Mouse (Mus musculus) kidney, postnatal 0 days (tissue): ENCODE results near the gene Sorcs2. TPM values are rescaled to one million over a fixed set of nuclear protein-coding genes. Genes with fewer than 3 reads are reported as not detected.

Source experiments
- ATAC-seq: fragments of 200-750 bp; cut with Nextera tagmentation; replicated peaks from 2 replicates; pipeline ENCODE4 v1.8.0; 2017; ENCODE audit warnings: low read depth, moderate number of reproducible peaks, moderate TSS enrichment, moderate library complexity; ENCODE audit not compliant: low FRiP score
- DNase-seq: peaks from one replicate; pipeline ENCODE4 v3.0.0-alpha.2; 2016; ENCODE audit warnings: low spot score
- H3K27ac ChIP-seq: fragments of 300-500 bp; sonication (generic); 2 replicates; pipeline ENCODE4 v1.5.1; 2014; ENCODE audit warnings: mild to moderate bottlenecking
- H3K27me3 ChIP-seq: fragments of 300-500 bp; sonication (generic); 2 replicates; pipeline ENCODE4 v1.6.1; 2014; ENCODE audit warnings: low read length, mixed read lengths; ENCODE audit not compliant: insufficient read depth
- H3K36me3 ChIP-seq: fragments of 300-500 bp; sonication (generic); 2 replicates; pipeline ENCODE4 v1.6.1; 2014; ENCODE audit warnings: low read length, mixed read lengths; ENCODE audit not compliant: insufficient read depth
- H3K4me1 ChIP-seq: fragments of 300-500 bp; sonication (generic); replicated peaks from 2 replicates; pipeline ENCODE4 v1.6.1; 2014; ENCODE audit warnings: antibody characterized with exemption, low read length, mixed read lengths; ENCODE audit not compliant: insufficient read depth
- H3K4me2 ChIP-seq: fragments of 300-500 bp; sonication (generic); 2 replicates; pipeline ENCODE4 v1.6.1; 2014; ENCODE audit warnings: mild to moderate bottlenecking, low read length, moderate library complexity, mixed read lengths
- H3K4me3 ChIP-seq: fragments of 300-500 bp; sonication (generic); replicated peaks from 2 replicates; pipeline ENCODE4 v1.5.1; 2014; ENCODE audit warnings: low read depth, low read length
- H3K9ac ChIP-seq: fragments of 300-500 bp; sonication (generic); 2 replicates; pipeline ENCODE4 v1.6.1; 2014; ENCODE audit warnings: low read depth, low read length
- H3K9me3 ChIP-seq: fragments of 300-500 bp; sonication (generic); replicated peaks from 2 replicates; pipeline ENCODE4 v1.6.1; 2016; ENCODE audit warnings: low read length, inconsistent platforms, mixed read lengths
- CTCF ChIP-seq: IDR thresholded peaks from 2 replicates; pipeline ENCODE4 v1.5.1; 2016; ENCODE audit warnings: antibody characterized with exemption, low read depth, mild to moderate bottlenecking, moderate library complexity
- WGBS: fragments of 180-500 bp; shearing (Covaris S2); extraction: QIAGEN DNeasy Blood & Tissue Kit; methylation state at CpG from one replicate; pipeline ENCODE4 v1.1.7; 2014; 5-methylcytosine and 5-hydroxymethylcytosine counted together
- polyA plus RNA-seq: library from polyadenylated mRNA; unstranded; fragments of >200 nt; fragmentation: Nextera tagmentation; extraction: Ambion mirVana; gene quantifications from 2 replicates; pipeline ENCODE4 v1.2.1, GENCODE M21; 2015

Sorcs2 gene
- polyA plus RNA-seq, 1 experiment from 2014 or later: 5.1 TPM

GRCm38 (mm10) chr5:36419861-36420260, 21.9 kb upstream of the Sorcs2 start:
- Histone ChIP-seq H3K36me3 (no peaks in the 10 kb centered on the region), H3K9ac (no peak overlapping the region), H3K4me1 (no peaks in the 10 kb centered on the region), H3K27ac (no peak overlapping the region), H3K27me3 (no peaks in the 10 kb centered on the region), H3K4me2 (no peak overlapping the region), H3K4me3 (no peak overlapping the region), H3K9me3 (no peaks in the 10 kb centered on the region)
- no peak for TF ChIP-seq CTCF
- ATAC-seq: no peak
- no peak for DNase-seq
- WGBS: 69% methylated on average over 3 of the region's 3 CpGs

GRCm38 (mm10) chr5:36414712-36415331, 16.9 kb upstream of the Sorcs2 start:
- DNase-seq: no peak
- no peak for TF ChIP-seq CTCF
- WGBS: 60% methylated on average over 6 of the region's 6 CpGs
- Histone ChIP-seq H3K4me3 (no peak overlapping the region), H3K27ac (no peak overlapping the region), H3K9me3 (no peaks in the 10 kb centered on the region), H3K4me2 (no peak overlapping the region), H3K36me3 (no peaks in the 10 kb centered on the region), H3K4me1 (no peaks in the 10 kb centered on the region), H3K27me3 (no peaks in the 10 kb centered on the region), H3K9ac (no peak overlapping the region)
- 0 out of 2 replicates have a peak, but pooled peaks have one; percentile 46 for ATAC-seq

GRCm38 (mm10) chr5:36398463-36399364, 775 bp upstream of the Sorcs2 start:
- ATAC-seq: peak; percentile 33; the same call in 1 of the 2 replicates

GRCm38 (mm10) chr5:36397384-36397759, 567 bp downstream of the Sorcs2 start:
- H3K4me2 ChIP-seq: peak overlapping the region; percentile 100
- H3K27ac ChIP-seq: no peak overlapping the region
- H3K4me1 ChIP-seq: peaks cover 5% of the 10 kb centered on the region; the same call in 1 of the 2 replicates
- WGBS: under 1% methylated on average over 36 of the region's 36 CpGs
- peak overlapping the region; percentile 69 for H3K4me3 ChIP-seq
- ATAC-seq (0 out of 2 replicates have a peak, but pooled peaks have one; percentile 14), DNase-seq (peak; percentile 48)
- H3K36me3 ChIP-seq: no peaks in the 10 kb centered on the region
- no peaks in the 10 kb centered on the region for H3K9me3 ChIP-seq
- H3K27me3 ChIP-seq: no peaks in the 10 kb centered on the region
- H3K9ac ChIP-seq: peak overlapping the region; percentile 68
- no peak for TF ChIP-seq CTCF

More at GRCm38 (mm10) chr5:36398463-36399364, 775 bp upstream of the Sorcs2 start:
- WGBS: 14% methylated on average over 18 of the region's 18 CpGs
- no peak overlapping the region for H3K4me3 ChIP-seq
- no peaks in the 10 kb centered on the region for H3K27me3 ChIP-seq
- no peaks in the 10 kb centered on the region for H3K36me3 ChIP-seq
- H3K9ac ChIP-seq: no peak overlapping the region
- no peak overlapping the region for H3K4me2 ChIP-seq
- H3K9me3 ChIP-seq: no peaks in the 10 kb centered on the region
- peak; percentile 82 for DNase-seq
- TF ChIP-seq CTCF: peak; percentile 76
- no peak overlapping the region for H3K27ac ChIP-seq
- H3K4me1 ChIP-seq: peaks cover 5% of the 10 kb centered on the region; the same call in 1 of the 2 replicates

- no peak for TF ChIP-seq CTCF
- Histone ChIP-seq H3K4me1 (peaks cover 5% of the 10 kb centered on the region; the same call in 1 of the 2 replicates), H3K27ac (no peak overlapping the region), H3K9ac (peak overlapping the region; percentile 68; the same call in 1 of the 2 replicates), H3K27me3 (no peaks in the 10 kb centered on the region), H3K36me3 (no peaks in the 10 kb centered on the region), H3K4me3 (peak overlapping the region; percentile 69), H3K4me2 (peak overlapping the region; percentile 100), H3K9me3 (no peaks in the 10 kb centered on the region)
- DNase-seq: peak; percentile 39
- no peak for ATAC-seq
- WGBS: 4% methylated on average over 18 of the region's 18 CpGs
These were observed 1.2 kb downstream of the Sorcs2 start for GRCm38 (mm10) chr5:36396491-36397383.
